Mouse (Mus musculus): ENCODE data around the gene Gsta2.
"Not testable (repeated sequence)": the region's sequence is repeated elsewhere in the genome, so short reads cannot be mapped to it uniquely, and the experiment has no call there.

The Gsta2 gene

GRCm38 (mm10) chr9:78299143-78299542, 56.4 kb downstream of the Gsta2 start:
- not testable (repeated sequence) for DNase-seq (ENCODE audit: low spot score in 2 of 2)

DNA sequence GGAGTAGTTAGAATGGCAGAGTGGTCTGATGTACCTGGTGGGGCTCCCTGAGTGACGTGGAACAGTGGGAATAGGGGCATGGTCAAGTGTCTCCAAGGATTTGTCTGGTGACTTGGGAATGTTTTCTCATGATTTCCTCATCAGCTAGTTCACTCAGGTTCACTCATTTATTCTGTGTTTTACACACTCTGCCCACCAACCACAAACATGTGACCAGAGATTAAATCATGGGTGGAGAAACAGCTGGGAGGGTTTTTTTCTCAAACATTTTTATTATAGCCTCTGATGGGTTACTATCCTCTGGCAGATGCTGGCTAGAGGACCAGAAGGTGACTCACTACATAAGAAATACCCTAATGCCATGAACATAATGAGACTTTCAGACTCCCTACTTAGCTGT, 57.4 kb downstream of the Gsta2 start:
- no peak for DNase-seq (ENCODE audit: low spot score in 2 of 2)

- peak in 1 of 2 experiments; percentile 37 for DNase-seq (ENCODE audit: low spot score in 2 of 2)
Observed at GRCm38 (mm10) chr9:78296089-78296488, 59.5 kb downstream of the Gsta2 start.

DNA sequence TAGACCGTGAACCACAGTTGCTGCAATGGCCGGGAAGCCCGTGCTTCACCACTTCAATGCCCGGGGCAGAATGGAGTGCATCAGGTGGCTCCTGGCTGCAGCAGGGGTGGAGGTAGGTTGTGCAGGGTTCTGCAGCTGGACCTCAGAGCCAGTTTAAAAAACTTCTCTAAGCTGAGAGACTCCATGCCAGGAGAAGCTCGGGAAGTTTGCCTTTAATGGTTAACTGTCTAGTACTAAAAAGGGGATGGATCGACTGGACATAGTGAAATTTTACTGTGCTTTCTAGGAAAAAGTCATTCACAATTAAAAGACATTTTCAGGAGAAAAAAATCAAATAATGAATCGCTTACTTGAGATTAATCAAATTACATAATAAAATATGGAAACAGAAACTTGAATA, 60.8 kb downstream of the Gsta2 start:
- DNase-seq (ENCODE audit: low spot score in 2 of 2) = not testable (repeated sequence)

DNA sequence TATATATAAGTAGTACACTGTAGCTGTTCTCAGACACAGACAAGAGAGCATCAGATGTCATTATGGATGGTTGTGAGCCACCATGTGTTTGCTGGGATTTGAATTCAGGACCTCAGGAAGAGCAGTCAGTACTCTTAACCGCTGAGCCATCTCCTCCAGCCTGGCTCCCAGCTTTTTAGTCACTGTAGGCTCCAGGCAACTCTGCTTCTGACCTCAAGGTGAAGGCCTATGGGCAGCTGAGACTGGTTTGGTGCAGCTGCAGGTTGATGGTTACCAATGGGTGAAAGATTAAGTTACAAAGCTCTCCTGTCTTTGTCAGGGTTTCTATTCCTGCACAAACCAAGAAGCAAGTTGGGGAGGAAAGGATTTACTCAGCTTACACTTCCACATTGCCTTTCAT, 61.9 kb downstream of the Gsta2 start:
- not testable (repeated sequence) for DNase-seq (ENCODE audit: low spot score in 2 of 2)

DNA sequence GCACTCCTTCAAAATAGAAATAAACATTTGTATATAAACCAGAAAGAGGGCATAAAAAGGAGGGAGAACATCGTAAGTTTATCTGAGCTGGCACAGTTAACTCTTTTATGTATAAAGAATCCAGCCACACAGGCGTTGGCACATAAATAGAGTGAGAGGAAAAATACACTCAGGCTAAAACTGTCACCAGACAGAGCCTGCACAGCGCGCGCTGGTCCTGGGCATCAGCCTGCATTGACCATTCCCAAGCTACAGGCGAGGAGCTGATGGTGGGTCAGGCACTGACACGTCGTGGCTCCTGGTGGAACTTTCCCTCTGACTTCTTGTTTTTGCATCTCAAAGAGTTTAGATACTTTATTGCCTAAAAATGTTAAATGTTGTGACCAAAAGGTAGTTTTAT, 63.1 kb downstream of the Gsta2 start:
- DNase-seq (ENCODE audit: low spot score in 2 of 2) = not testable (repeated sequence)

DNA sequence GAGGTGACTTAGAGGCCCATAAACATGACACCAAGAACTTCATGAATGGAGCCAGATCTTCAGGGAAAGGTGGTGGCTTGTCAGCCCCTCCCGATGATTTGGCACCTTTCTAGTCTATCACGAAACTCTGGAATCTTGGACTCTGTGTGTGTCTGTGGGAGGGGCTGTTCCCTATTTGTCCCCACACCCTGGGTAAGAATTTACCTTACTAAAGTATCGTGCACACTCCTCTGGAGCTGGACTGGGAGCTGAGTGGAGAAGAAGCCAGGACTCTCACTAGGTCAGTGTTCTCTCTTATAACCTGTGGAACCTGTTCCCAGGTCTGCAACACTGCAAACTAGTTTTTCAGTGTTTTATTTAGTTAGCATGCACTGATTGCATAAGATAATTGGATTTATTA, 65.9 kb downstream of the Gsta2 start, which contains the start of gene Gm10639:
Gene Gm10639, plus strand, starts transcription at position 201 of the 400 bp plus-strand sequence.
- not testable (repeated sequence) for DNase-seq (ENCODE audit: low spot score in 2 of 2)

DNA sequence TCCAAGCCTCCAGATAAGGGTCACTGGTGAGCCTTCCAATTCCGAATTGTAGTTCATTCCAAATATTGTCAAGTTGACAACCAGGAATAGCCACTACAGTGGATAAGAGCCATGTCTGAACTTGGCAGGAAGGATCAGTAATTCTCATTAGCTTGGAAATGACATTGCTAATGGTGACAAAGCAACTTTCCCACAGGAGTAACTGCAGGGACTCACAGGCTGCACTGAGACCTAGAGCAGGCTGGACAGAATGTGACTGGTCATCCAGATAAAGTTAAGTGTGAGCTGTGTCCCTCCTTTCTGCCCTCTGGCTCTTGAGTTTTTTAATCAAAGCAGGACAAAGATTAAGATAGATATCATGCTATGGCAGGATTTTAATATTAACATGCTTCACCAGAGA, 66.5 kb downstream of the Gsta2 start:
- DNase-seq (ENCODE audit: low spot score in 2 of 2) = not testable (repeated sequence)

GRCm38 (mm10) chr9:78282002-78282711, 73.4 kb downstream of the Gsta2 start:
- peak in 1 of 2 experiments; percentile 15 for DNase-seq (ENCODE audit: low spot score in 2 of 2)
